Mouse (Mus musculus): Measurements from ENCODE around the gene Dhx29. TPM values are rescaled to one million over a fixed set of nuclear protein-coding genes. Genes with fewer than 3 reads are reported as not detected.
"Not testable (repeated sequence)": the region's sequence is repeated elsewhere in the genome, so short reads cannot be mapped to it uniquely, and the experiment has no call there.

Gene Dhx29
- polyA plus RNA-seq, 1 experiment from 2014 or later, result 15.6 TPM

GRCm38 (mm10) chr13:113000576-113001318 lies 73.5 kb downstream of the Dhx29 start:
- peak; percentile 84 for ATAC-seq (replicated peaks; ENCODE audit: low FRiP score, low TSS enrichment, low read depth)
- H3K27ac ChIP-seq (ENCODE audit: low read depth), result no peak overlapping the region
- peaks cover 48% of the 10 kb centered on the region for H3K27me3 ChIP-seq (replicated peaks; ENCODE audit: control insufficient read depth, insufficient read depth, low read length)

GRCm38 (mm10) chr13:113012683-113013082 lies 85.4 kb downstream of the Dhx29 start:
- Histone ChIP-seq H3K27me3 (replicated peaks; ENCODE audit: control insufficient read depth, insufficient read depth, low read length) (no peaks in the 10 kb centered on the region), H3K27ac (ENCODE audit: low read depth) (no peak overlapping the region), H3K4me3 (ENCODE audit: low read depth, low read length) (no peak overlapping the region), H3K4me2 (ENCODE audit: low read length) (peak overlapping the region; percentile 37; the same call in 1 of the 2 replicates), H3K36me3 (ENCODE audit: control insufficient read depth, insufficient read depth, low read length) (no peaks in the 10 kb centered on the region), H3K4me1 (replicated peaks; ENCODE audit: control insufficient read depth, insufficient read depth, low read length) (no peaks in the 10 kb centered on the region; the same call in 1 of the 2 replicates), H3K9me3 (ENCODE audit: control insufficient read depth, low read length) (no peaks in the 10 kb centered on the region), H3K9ac (ENCODE audit: low read length) (no peak overlapping the region)
- WGBS, result 78% methylated on average over 6 of the region's 6 CpGs
- ATAC-seq (replicated peaks; ENCODE audit: low FRiP score, low TSS enrichment, low read depth), result no peak
- peak; percentile 41 for DNase-seq (ENCODE audit: low spot score)

More at GRCm38 (mm10) chr13:113000576-113001318, 73.5 kb downstream of the Dhx29 start:
- Histone ChIP-seq H3K9ac (ENCODE audit: low read length) (no peak overlapping the region), H3K4me3 (ENCODE audit: low read depth, low read length) (no peak overlapping the region), H3K4me1 (replicated peaks; ENCODE audit: control insufficient read depth, insufficient read depth, low read length) (peaks cover 8% of the 10 kb centered on the region; the same call in 1 of the 2 replicates), H3K4me2 (ENCODE audit: low read length) (no peak overlapping the region), H3K36me3 (ENCODE audit: control insufficient read depth, insufficient read depth, low read length) (no peaks in the 10 kb centered on the region), H3K9me3 (ENCODE audit: control insufficient read depth, low read length) (no peaks in the 10 kb centered on the region)
- no peak for DNase-seq (ENCODE audit: low spot score)
- 55% methylated on average over 9 of the region's 9 CpGs for WGBS

GRCm38 (mm10) chr13:113013174-113013953 lies 86.1 kb downstream of the Dhx29 start:
- H3K9ac ChIP-seq (ENCODE audit: low read length), result not testable (repeated sequence)
- WGBS, result 33% methylated on average over 19 of the region's 20 CpGs
- DNase-seq (ENCODE audit: low spot score), result peak; percentile 54

More at GRCm38 (mm10) chr13:113013174-113013953, 86.1 kb downstream of the Dhx29 start:
- not testable (repeated sequence) for H3K9me3 ChIP-seq (ENCODE audit: control insufficient read depth, low read length); ATAC-seq (replicated peaks; ENCODE audit: low FRiP score, low TSS enrichment, low read depth); H3K4me1 ChIP-seq (replicated peaks; ENCODE audit: control insufficient read depth, insufficient read depth, low read length); H3K27ac ChIP-seq (ENCODE audit: low read depth); H3K27me3 ChIP-seq (replicated peaks; ENCODE audit: control insufficient read depth, insufficient read depth, low read length); H3K36me3 ChIP-seq (ENCODE audit: control insufficient read depth, insufficient read depth, low read length)
- H3K4me3 ChIP-seq (ENCODE audit: low read depth, low read length), result peak overlapping the region; percentile 20; the same call in 1 of the 2 replicates
- H3K4me2 ChIP-seq (ENCODE audit: low read length), result peak overlapping the region; percentile 37

Other genes with a start within 250 kb of the Dhx29 start
- 77.6 and 83.4 TPM in 2 replicates for gene Plpp1, start 126.7 kb upstream of the Dhx29 start, polyA plus RNA-seq (2014; fragmentation: Nextera tagmentation; extraction: Ambion mirVana)
- 64.5 and 79.1 TPM in 2 replicates for gene Mtrex, start 56 bp upstream of the Dhx29 start, polyA plus RNA-seq (2014; fragmentation: Nextera tagmentation; extraction: Ambion mirVana)
- 0.19 and 0.24 TPM in 2 replicates for gene Ccno, start 60.3 kb downstream of the Dhx29 start, polyA plus RNA-seq (2014; fragmentation: Nextera tagmentation; extraction: Ambion mirVana)
- 0.07 TPM in 1 of 2 replicates, not detected in the other for gene Mcidas, start 66.4 kb downstream of the Dhx29 start, polyA plus RNA-seq (2014; fragmentation: Nextera tagmentation; extraction: Ambion mirVana)
- not detected in 2 replicates for gene Cdc20b, start 107.7 kb downstream of the Dhx29 start, polyA plus RNA-seq (2014; fragmentation: Nextera tagmentation; extraction: Ambion mirVana)
- 127 and 142 TPM in 2 replicates for gene Gpx8, start 119.0 kb downstream of the Dhx29 start, polyA plus RNA-seq (2014; fragmentation: Nextera tagmentation; extraction: Ambion mirVana)
- gene Gzma, start 173.5 kb downstream of the Dhx29 start, polyA plus RNA-seq (2014; fragmentation: Nextera tagmentation; extraction: Ambion mirVana), result 0.62 and 0.77 TPM in 2 replicates

Data from intestine, embryonic 14.5 days (tissue).